Mouse (Mus musculus) neural tube, embryonic 10.5 days (tissue): Measurements from ENCODE around the gene Gal3st2c.
"Not testable (repeated sequence)": the region's sequence is repeated elsewhere in the genome, so short reads cannot be mapped to it uniquely, and the experiment has no call there.

ENCODE experiments used
- DNase-seq: peaks from one replicate; pipeline ENCODE4 v3.0.0-alpha.2; 2017; ENCODE audit warnings: low spot score; ENCODE audit errors: extremely low spot score

The Gal3st2c gene

DNA sequence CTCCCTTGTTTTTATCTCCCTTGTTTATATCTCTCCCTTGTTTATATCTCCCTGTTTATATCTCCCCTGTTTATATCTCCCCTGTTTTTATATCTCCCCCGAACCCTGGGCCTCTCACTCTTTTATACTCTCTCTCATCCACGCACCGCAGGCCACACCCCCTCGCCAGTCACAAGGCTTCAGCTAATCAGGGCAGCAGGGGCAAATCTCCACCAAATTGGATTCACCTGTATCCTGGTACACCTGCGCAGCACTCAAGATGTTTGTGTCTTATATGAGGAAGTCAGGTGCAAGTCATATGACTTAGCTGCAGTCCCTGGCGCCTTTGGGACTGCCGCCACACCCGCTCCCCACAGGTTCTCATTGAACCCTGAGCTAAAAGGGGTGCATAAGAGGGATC, at the start of gene Gal3st2c:
Gene Gal3st2c (plus strand): TSS at position 301 of the 400 bp plus-strand sequence.
- not testable (repeated sequence) for DNase-seq

DNA sequence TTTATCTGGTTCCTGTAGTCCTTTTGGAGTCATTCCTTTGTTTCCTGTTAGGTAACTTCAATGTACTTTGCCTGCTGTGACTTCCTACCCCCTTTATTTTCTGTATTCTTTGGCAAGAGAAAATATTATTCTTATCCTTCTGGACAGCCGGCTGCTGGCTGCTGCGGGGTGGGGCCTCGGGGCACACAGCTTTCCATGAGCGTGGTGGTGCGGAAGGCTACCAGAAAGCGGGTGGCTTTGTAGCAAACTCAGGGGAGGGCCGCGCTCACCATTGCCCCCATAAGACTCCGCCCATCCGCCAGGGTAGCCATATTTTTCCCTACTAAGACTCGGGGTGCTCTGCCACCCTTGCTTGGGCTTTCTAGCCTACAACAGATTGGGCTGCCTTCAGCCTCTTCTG, 41.2 kb upstream of the Gal3st2c start:
- DNase-seq, result not testable (repeated sequence)

DNA sequence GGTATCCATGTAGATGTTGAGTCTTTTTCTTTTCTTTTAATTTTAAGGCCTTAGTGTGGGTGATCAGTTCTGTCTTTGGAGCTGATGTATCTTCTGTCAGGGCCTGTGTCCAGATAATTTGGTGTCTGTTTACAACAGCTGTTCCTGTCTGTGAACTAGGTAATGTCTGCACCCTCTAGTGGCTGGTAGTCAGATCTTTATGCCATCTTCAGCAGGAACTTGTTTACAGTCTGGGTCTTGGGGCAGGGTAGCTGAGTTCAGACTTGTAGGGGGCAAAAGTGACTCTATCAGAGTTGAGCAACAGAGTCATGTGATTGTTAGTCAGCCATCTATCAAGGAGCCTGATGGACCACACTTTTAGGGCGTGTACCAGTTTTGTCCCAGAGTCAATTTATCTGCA, 23.8 kb upstream of the Gal3st2c start:
- not testable (repeated sequence) for DNase-seq

GRCm38 (mm10) chr1:93970380-93970779, 19.9 kb upstream of the Gal3st2c start:
- not testable (repeated sequence) for DNase-seq

DNA sequence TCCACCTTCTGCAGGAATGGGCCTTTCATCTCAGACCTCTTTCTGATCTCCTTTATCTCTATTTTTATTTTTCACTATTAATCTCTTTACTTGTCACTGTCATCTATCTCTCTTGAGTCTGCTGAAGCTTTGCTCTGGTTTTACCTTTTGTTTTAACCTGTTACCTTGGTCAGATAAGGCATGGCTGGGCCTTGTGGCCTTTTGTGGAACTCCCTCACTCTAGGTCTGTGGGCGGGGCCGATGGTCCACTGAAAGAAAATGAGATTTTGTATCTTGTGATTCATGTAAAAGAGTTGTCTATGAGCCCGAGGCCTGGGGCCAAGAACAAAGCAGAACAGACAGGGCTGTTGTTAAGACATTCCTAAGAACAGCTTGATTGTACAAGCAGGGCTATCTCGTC, 19.5 kb upstream of the Gal3st2c start:
- DNase-seq, result not testable (repeated sequence)

GRCm38 (mm10) chr1:93975764-93976163, 14.5 kb upstream of the Gal3st2c start:
- DNase-seq, result not testable (repeated sequence)

DNA sequence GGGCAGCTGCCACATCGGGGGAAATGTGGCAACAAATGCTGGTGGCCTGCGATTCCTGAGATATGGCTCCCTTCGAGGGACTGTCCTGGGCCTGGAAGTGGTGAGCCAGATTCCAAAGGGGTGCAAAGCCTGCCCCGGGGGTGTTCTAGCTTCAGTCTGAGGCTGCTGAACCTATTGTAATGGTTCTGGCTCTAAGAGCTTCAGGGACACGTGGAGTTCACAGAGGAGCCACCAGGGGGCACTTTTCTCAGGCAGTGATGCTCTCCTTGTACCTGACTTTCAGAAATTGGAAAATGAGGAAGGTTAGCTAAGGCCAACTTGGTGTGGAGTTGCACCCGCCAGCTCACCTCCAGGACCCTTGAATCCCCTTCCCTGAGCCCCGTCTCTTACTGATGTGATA, 12.0 kb upstream of the Gal3st2c start:
- not testable (repeated sequence) for DNase-seq

DNA sequence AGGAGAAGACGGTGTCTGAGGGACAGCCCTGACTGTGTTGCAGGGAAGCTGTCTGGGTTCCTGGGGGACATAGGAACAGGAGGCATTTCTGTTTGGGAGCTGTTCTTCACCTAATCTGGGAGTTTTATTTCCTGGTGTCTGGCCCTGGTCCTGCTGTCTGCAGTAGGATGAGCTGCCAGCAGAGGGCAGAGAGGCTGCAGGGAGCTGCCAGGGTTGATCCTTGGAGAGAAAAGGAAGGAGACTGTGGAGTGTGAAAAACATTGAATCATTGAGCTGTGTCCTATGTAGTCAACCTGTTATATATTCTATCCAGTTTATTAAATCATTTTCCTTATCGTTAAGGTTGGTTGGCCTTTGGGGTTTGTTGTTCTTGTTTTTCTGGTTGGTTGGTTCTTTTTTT, 9.4 kb upstream of the Gal3st2c start:
- not testable (repeated sequence) for DNase-seq

- DNase-seq, result no peak
Observed at GRCm38 (mm10) chr1:93986167-93986566, 4.1 kb upstream of the Gal3st2c start.

DNA sequence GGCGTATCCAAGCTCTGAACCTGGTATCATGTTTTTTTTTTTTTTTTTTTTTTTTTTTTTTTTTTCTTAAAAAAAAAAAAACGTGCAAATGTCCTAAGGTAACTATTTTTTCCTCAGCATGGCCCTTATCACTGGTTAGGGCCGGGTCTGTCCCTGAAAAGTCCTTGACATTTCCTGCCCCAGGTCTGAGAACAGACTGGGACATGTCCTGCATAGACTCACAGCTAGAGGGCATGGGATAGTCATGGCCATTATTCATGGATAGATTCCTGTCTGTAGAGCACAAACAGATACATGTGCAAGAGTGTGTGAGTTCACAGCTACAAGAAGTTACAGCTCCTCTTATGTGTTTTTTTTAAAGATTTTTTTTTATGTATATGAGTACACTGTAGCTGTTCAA, 1.5 kb upstream of the Gal3st2c start:
- no peak for DNase-seq

DNA sequence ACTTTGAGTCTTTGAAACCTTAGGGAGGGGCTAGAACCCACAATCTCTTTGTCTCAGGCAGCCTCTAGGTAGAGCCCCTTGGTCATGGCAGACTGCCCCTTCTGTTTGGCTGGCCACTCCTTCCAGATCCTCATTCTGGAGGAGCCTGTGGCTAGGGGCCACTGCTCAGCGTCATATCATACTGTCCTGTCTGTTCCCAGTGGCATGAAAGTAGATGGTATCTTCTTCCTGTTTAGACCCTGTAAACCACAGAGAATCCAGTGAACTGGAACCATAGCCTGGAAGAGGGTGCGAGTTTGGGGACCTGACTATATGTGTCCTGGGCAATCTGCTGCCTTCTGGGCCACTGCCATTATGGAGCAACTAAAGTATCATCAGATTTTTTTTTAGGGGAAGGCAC, 759 bp downstream of the Gal3st2c start:
- DNase-seq, result not testable (repeated sequence)

DNA sequence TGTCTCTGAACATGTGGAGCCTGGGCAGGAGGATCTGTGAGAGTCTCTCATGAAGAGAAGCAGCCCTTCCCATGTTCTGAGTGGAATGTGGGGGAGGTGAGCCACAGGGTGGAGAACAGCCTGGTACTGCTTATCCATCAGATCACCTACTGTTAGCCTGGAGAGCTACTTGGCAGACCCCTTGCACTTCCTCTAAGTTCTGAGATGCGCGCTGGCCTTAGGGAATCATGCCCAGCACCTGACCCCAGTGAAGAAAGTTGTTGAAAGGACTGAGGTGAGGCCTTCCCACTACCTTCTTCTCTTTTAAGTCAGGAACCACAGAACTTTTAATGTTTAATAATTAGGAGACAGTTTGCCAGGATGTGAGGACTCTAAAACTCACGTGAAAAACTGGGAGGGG, 1.2 kb downstream of the Gal3st2c start:
- not testable (repeated sequence) for DNase-seq

- no peak for DNase-seq
Observed at GRCm38 (mm10) chr1:94001023-94001422, 10.7 kb downstream of the Gal3st2c start.

DNA sequence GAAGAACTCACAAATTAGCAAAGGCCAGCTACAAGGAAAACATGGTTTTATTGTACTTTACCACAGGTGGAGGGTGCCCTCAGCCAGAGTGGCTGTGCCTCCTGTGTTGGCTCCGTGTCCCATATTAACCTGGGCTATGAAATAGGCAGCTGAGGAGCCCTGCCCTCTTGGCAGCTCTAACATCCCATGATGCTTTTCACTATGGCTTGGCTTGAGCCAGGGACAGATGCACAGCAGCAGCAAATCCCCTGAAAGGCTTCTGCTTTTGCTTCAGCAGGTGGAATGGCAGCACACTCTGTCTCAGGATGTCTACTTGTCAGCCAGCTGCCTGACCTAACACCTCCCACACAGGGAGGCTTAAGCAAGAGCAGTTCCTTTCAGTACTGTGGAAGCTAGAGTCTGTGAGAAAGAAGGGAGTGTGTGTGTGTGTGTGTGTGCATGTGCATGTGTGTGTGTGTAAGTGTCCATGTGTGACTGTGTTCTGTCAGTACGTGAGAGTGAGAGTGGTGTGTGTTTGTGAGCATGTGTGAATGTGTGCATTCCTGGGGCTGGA, 15.7 kb downstream of the Gal3st2c start:
- not testable (repeated sequence) for DNase-seq

DNA sequence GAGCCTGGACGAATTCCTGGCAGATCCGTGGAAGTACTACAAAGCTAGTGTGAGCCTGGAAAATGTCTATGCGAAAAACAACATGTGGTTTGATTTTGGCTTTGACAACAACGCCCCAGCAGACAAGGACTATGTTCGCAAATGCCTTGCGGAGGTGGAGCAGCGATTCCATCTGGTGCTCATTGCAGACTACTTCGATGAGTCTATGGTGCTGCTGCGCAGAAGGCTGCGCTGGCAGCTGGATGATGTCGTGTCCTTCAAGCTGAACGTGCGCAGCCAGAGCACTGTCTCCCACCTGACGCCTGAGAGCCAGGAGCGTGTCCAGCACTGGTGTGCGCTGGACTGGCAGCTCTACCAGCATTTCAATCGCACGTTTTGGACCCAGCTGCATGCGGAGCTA, 18.5 kb downstream of the Gal3st2c start:
- not testable (repeated sequence) for DNase-seq

- DNase-seq, result no peak
Observed at GRCm38 (mm10) chr1:94011643-94012042, 21.3 kb downstream of the Gal3st2c start.

DNA sequence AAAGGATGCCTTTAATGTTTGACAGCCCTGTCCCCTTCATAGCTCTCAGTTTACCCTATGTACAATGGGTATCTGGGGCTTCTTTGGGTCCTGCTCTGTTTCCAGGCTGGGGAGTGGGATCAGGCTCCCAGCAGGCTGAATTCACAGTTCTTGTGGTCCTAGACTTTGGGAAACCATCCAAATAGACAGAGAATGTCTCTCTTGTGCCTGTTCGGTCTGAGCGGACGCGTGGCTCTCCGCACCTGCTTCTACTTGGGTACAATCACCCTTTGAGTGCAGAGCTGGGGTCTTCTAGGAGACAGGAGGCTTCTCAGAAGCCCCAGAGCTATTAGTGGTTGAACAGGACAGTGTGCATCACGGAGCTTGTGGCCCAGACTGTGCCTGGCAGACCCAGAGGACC, 29.8 kb downstream of the Gal3st2c start, which contains the start of gene Neu4:
Gene Neu4 (plus strand): TSS at position 301 of the 400 bp plus-strand sequence.
- no peak for DNase-seq

- no peak for DNase-seq
Observed at GRCm38 (mm10) chr1:94027506-94028108, 37.3 kb downstream of the Gal3st2c start.

- DNase-seq, result no peak
Observed at GRCm38 (mm10) chr1:94028741-94029140, 38.4 kb downstream of the Gal3st2c start.

GRCm38 (mm10) chr1:94033075-94033602, 42.8 kb downstream of the Gal3st2c start:
- no peak for DNase-seq

DNA sequence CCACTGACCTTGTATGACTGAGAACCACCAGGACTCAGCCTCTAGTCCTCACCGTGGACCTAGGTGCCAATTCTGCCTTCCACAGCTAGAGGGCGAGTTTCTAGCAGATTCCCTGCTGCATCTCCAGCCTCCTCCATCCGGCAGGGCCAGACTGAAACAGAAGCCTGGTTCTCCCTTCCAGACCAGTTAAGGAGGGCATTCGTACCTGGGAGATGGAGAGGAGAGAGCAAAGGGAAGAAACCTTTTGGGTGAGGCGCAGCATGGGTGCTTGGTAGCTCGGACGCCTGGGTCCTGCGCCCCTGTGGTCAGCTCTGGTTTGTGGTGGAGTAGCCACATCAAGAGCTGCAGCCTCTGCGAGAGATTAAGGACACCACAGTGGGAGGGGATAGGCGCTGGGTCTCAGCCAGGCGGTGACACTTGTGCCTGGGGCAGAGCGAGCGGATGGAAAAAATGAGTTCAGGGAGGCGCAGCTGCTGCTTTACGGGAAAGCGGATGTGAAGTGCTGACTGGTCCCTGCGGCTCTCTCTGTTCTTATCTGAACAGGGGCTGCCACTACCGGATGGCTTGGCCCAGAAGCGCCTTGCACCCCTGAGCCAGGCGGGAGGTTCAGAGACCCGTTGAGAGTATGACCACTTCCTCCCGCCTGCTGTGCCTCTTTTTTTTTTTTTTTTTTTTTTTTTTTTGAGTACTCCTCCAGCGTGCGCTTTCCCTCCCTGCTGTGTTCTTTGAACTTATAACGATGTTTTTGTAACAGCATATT, 44.9 kb downstream of the Gal3st2c start:
- peak; percentile 82 for DNase-seq

DNA sequence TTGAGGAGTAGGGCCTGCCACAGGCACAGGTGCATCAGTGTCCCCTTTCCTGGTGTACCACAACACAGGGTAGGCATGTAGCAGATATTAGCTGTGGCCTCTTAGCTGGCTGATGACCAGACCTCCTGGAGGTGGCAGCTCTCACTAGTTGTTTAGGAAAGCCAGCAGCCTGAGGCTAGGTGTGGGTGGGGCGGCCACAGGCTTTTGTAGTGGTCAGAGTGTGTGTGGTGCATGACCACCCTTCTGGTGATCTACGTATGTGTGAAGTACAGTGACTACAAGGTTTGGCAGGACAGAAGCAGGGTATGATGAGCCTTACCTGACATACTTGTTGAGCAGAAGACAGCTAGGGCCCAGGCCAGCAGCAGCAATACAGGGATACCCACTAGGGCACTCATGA, 50.1 kb downstream of the Gal3st2c start:
- no peak for DNase-seq
